Mouse (Mus musculus) intestine, embryonic 15.5 days (tissue): ENCODE results near the gene Trappc6a. TPM values are rescaled to one million over a fixed set of nuclear protein-coding genes. Genes with fewer than 3 reads are reported as not detected.
"Not testable (repeated sequence)": the region's sequence is repeated elsewhere in the genome, so short reads cannot be mapped to it uniquely, and the experiment has no call there.

Experiments used
- ATAC-seq: fragments of 200-750 bp; cut with Nextera tagmentation; 2 replicates; pipeline ENCODE4 v1.8.0; 2017; ENCODE audit warnings: moderate TSS enrichment, moderate library complexity
- H3K27ac ChIP-seq: fragments of 300-500 bp; sonication (generic); 2 replicates; pipeline ENCODE4 v1.5.1; 2015; ENCODE audit warnings: mild to moderate bottlenecking, inconsistent platforms
- H3K27me3 ChIP-seq: fragments of 300-500 bp; sonication (generic); replicated peaks from 2 replicates; pipeline ENCODE4 v1.6.1; 2015; ENCODE audit warnings: inconsistent platforms
- H3K36me3 ChIP-seq: fragments of 300-500 bp; sonication (generic); 2 replicates; pipeline ENCODE4 v1.6.1; 2015; ENCODE audit warnings: inconsistent platforms
- H3K4me1 ChIP-seq: fragments of 300-500 bp; sonication (generic); replicated peaks from 2 replicates; pipeline ENCODE4 v1.6.1; 2015; ENCODE audit warnings: inconsistent platforms
- H3K4me2 ChIP-seq: fragments of 300-500 bp; sonication (generic); replicated peaks from 2 replicates; pipeline ENCODE4 v1.6.1; 2015; ENCODE audit warnings: mild to moderate bottlenecking, inconsistent platforms
- H3K4me3 ChIP-seq: fragments of 300-500 bp; sonication (generic); replicated peaks from 2 replicates; pipeline ENCODE4 v1.5.1; 2015; ENCODE audit warnings: inconsistent platforms
- H3K9ac ChIP-seq: fragments of 300-500 bp; sonication (generic); 2 replicates; pipeline ENCODE4 v1.6.1; 2015; ENCODE audit warnings: inconsistent platforms
- H3K9me3 ChIP-seq: fragments of 300-500 bp; sonication (generic); 2 replicates; pipeline ENCODE4 v1.6.1; 2016; ENCODE audit warnings: inconsistent platforms
- WGBS: fragments of 180-500 bp; shearing (Covaris S2); methylation state at CpG from one replicate; pipeline ENCODE4 v1.1.7; 2015; 5-methylcytosine and 5-hydroxymethylcytosine counted together
- polyA plus RNA-seq: library from polyadenylated mRNA; unstranded; fragments of >200 nt; fragmentation: Nextera tagmentation; extraction: Ambion mirVana; gene quantifications from 2 replicates; pipeline ENCODE4 v1.2.1, GENCODE M21; 2015

Gene Trappc6a
- polyA plus RNA-seq, 1 experiment from 2014 or later, result 124 TPM

DNA sequence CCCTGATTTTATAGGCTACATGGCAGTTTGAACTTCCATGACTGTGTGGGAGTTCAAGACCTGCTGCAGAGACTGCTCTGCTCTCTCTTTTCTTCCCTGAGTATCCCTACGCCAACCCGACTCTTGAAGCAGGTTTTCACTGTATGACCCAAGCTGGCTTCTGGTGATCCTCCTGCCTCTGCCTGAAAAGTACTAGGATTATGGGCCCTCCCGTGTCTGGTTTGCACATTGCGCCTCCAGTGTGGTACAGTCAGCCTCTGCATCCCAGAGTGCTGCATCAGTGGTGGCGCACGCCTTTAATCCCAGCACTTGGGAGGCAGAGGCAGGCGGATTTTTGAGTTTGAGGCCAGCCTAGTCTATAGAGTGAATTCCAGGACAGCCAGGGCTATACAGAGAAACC is 1.6 kb downstream of the Trappc6a start:
- Histone ChIP-seq H3K4me3 (peak overlapping the region; percentile 89), H3K9ac (no peak overlapping the region), H3K9me3 (no peaks in the 10 kb centered on the region), H3K36me3 (no peaks in the 10 kb centered on the region), H3K4me1 (peaks cover 17% of the 10 kb centered on the region), H3K27me3 (no peaks in the 10 kb centered on the region), H3K4me2 (peak overlapping the region; percentile 97), H3K27ac (no peak overlapping the region)
- ATAC-seq, result no peak
- 93% methylated on average over 7 of the region's 7 CpGs for WGBS

GRCm38 (mm10) chr7:19511934-19512333 is 3.7 kb downstream of the Trappc6a start:
- H3K27me3 ChIP-seq, H3K36me3 ChIP-seq, H3K4me2 ChIP-seq, H3K27ac ChIP-seq, H3K4me3 ChIP-seq, ATAC-seq, H3K9ac ChIP-seq, H3K9me3 ChIP-seq: not testable (repeated sequence)
- WGBS, result 86% methylated on average over 7 of the region's 7 CpGs
- H3K4me1 ChIP-seq, result peaks cover 12% of the 10 kb centered on the region

DNA sequence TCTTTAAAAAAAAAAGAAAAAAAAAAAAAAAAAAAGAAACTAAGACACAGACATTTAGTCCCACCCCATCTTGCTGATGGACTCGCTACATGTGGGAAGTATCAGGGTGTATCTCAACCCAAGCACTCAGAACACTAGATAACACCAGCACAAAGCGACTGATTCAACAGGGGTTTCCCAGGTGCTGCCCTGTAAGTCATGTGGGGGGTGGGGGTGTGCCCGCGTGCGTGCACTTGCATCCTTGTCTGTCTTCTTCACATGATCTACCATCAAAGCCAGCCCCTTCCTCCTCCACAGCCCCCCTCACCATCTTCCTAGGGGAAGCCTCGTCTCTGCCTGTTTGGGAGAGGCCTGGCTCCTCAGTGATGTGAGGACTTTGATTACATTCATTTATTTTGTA is 4.2 kb downstream of the Trappc6a start:
- H3K4me1 ChIP-seq, result peaks cover 8% of the 10 kb centered on the region
- no peak for ATAC-seq

GRCm38 (mm10) chr7:19517652-19518365 is 9.6 kb downstream of the Trappc6a start, which contains the start of gene Nkpd1:
Gene Nkpd1 (plus strand): TSS chr7:19517838.
- Histone ChIP-seq H3K9ac (peak within 1 kb of the TSS; percentile 3; the same call in 1 of the 2 replicates), H3K27me3 (peaks cover 56% of the 10 kb centered on the region)
- ATAC-seq, result peak; percentile 36; the same call in 1 of the 2 replicates

More for the DNA sequence above, 4.2 kb downstream of the Trappc6a start:
- 77% methylated on average over 6 of the region's 6 CpGs for WGBS
- H3K4me3 ChIP-seq, result no peak overlapping the region
- no peaks in the 10 kb centered on the region for H3K36me3 ChIP-seq
- H3K27me3 ChIP-seq, result 0 out of 2 replicates have a peak, but pooled peaks cover 3% of the 10 kb centered on the region
- no peak overlapping the region for H3K4me2 ChIP-seq
- H3K9ac ChIP-seq, result no peak overlapping the region
- H3K27ac ChIP-seq, result no peak overlapping the region
- H3K9me3 ChIP-seq, result no peaks in the 10 kb centered on the region

DNA sequence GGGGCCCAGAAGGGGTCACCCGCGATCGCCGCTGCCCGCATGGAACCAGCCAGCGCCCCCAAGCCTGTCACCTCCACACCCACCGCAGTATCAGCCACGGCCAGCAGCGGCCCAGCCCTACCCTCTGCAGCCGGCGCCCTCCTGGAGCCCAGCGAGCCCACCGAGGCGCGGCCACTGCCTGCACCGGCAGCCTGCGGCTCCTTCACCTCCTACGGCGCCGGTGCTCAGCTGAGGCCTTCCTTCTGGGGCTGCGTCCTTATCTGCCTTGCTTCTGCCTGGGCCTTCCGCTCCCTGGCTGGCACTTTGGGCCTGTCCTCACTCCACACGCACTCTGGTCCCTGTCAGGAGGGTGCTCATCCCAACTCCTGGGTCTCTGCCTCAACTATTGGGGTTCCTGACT is 11.8 kb downstream of the Trappc6a start:
- Histone ChIP-seq H3K36me3 (no peaks in the 10 kb centered on the region), H3K9me3 (no peaks in the 10 kb centered on the region), H3K9ac (peak overlapping the region; percentile 11; the same call in 1 of the 2 replicates), H3K27me3 (peaks cover 78% of the 10 kb centered on the region), H3K4me2 (peak overlapping the region; percentile 49), H3K4me1 (peaks cover 30% of the 10 kb centered on the region), H3K4me3 (peak overlapping the region; percentile 4), H3K27ac (no peak overlapping the region)
- ATAC-seq, result no peak
- WGBS, result 7% methylated on average over 23 of the region's 23 CpGs

More at GRCm38 (mm10) chr7:19517652-19518365, 9.6 kb downstream of the Trappc6a start, which contains the start of gene Nkpd1:
- Histone ChIP-seq H3K4me1 (peaks cover 11% of the 10 kb centered on the region), H3K4me3 (peak within 1 kb of the TSS; percentile 17; the same call in 1 of the 2 replicates), H3K27ac (no peak within 1 kb of the TSS), H3K4me2 (peak within 1 kb of the TSS; percentile 51), H3K9me3 (no peaks in the 10 kb centered on the region), H3K36me3 (no peaks in the 10 kb centered on the region)
- WGBS, result 4% methylated on average over 24 of the region's 29 CpGs

GRCm38 (mm10) chr7:19523017-19523756 is 15.0 kb downstream of the Trappc6a start:
- Histone ChIP-seq H3K27ac (no peak overlapping the region), H3K4me3 (peak overlapping the region; percentile 43), H3K9ac (0 out of 2 replicates have a peak overlapping the region, but pooled peaks have one; percentile 41), H3K4me2 (peak overlapping the region; percentile 93), H3K36me3 (no peaks in the 10 kb centered on the region), H3K27me3 (peaks cover 74% of the 10 kb centered on the region), H3K9me3 (no peaks in the 10 kb centered on the region), H3K4me1 (peaks cover 24% of the 10 kb centered on the region)
- 10% methylated on average over 72 of the region's 72 CpGs for WGBS
- no peak for ATAC-seq

GRCm38 (mm10) chr7:19523757-19524419 is 15.7 kb downstream of the Trappc6a start:
- H3K4me3 ChIP-seq, result peak overlapping the region; percentile 43
- H3K4me1 ChIP-seq, result peaks cover 24% of the 10 kb centered on the region
- H3K4me2 ChIP-seq, result peak overlapping the region; percentile 93
- no peaks in the 10 kb centered on the region for H3K9me3 ChIP-seq
- no peaks in the 10 kb centered on the region for H3K36me3 ChIP-seq
- peak; percentile 61 for ATAC-seq
- H3K27me3 ChIP-seq, result peaks cover 67% of the 10 kb centered on the region
- H3K27ac ChIP-seq, result no peak overlapping the region
- 1% methylated on average over 64 of the region's 64 CpGs for WGBS
- H3K9ac ChIP-seq, result peak overlapping the region; percentile 41

GRCm38 (mm10) chr7:19524420-19525104 is 16.4 kb downstream of the Trappc6a start:
- no peak overlapping the region for H3K27ac ChIP-seq
- H3K4me2 ChIP-seq, result peak overlapping the region; percentile 93
- peak overlapping the region; percentile 43 for H3K4me3 ChIP-seq
- H3K4me1 ChIP-seq, result peaks cover 24% of the 10 kb centered on the region
- peaks cover 60% of the 10 kb centered on the region for H3K27me3 ChIP-seq
- WGBS, result 16% methylated on average over 24 of the region's 24 CpGs
- ATAC-seq, result no peak
- peaks cover under 1% of the 10 kb centered on the region; the same call in 1 of the 2 replicates for H3K36me3 ChIP-seq
- no peaks in the 10 kb centered on the region for H3K9me3 ChIP-seq
- H3K9ac ChIP-seq, result peak overlapping the region; percentile 41

DNA sequence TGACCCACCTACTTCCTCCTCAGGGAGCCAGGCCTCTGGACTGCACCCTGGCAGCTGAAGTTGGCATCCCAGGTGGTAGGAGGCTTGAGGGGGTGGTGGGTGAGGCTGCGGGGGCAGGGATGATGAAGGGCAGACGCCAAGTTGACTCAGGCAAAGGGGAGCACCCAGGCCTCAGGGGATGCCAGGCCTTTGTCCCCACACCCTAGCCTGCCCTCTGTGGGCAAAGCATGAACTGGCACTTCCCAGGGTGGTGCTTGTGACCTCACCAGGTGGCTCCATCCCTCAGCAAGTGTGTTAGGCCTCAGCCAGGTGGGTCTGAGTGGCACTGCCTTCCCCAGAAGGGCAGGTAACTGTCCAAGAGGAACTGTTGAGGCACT is 16.9 kb downstream of the Trappc6a start:
- Histone ChIP-seq H3K9me3 (no peaks in the 10 kb centered on the region), H3K36me3 (peaks cover 2% of the 10 kb centered on the region; the same call in 1 of the 2 replicates), H3K4me1 (peaks cover 21% of the 10 kb centered on the region), H3K27me3 (peaks cover 55% of the 10 kb centered on the region), H3K9ac (no peak overlapping the region; the same call in 1 of the 2 replicates), H3K4me3 (no peak overlapping the region), H3K27ac (no peak overlapping the region), H3K4me2 (no peak overlapping the region)
- ATAC-seq, result no peak
- WGBS, result 71% methylated on average over 2 of the region's 2 CpGs

DNA sequence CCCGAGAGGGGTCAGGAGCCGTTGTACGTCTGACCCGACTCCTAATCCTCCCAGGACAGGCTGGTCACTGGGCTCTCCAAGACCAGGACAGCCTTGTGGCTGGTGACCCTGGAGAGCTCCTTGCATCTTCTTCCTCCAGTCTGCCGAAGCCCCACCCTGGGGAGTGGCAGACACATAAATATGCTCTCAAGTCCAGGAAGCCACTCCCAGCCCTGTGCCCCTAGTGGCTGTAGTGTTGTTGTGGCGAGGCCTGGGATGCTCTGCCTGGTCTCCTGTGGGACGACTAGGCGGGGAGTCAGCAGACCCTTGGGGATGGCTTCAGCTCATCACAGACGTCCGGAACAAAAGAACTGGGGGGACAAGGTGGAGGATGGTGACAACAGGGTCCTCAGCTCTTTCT is 22.9 kb downstream of the Trappc6a start:
- 0 out of 2 replicates have a peak, but pooled peaks cover 8% of the 10 kb centered on the region for H3K4me1 ChIP-seq
- H3K27me3 ChIP-seq, result no peaks in the 10 kb centered on the region
- 58% methylated on average over 10 of the region's 10 CpGs for WGBS
- no peaks in the 10 kb centered on the region for H3K9me3 ChIP-seq
- no peak overlapping the region for H3K4me2 ChIP-seq
- peaks cover 41% of the 10 kb centered on the region for H3K36me3 ChIP-seq
- no peak overlapping the region for H3K9ac ChIP-seq
- ATAC-seq, result peak; percentile 71
- no peak overlapping the region for H3K27ac ChIP-seq
- no peak overlapping the region for H3K4me3 ChIP-seq

DNA sequence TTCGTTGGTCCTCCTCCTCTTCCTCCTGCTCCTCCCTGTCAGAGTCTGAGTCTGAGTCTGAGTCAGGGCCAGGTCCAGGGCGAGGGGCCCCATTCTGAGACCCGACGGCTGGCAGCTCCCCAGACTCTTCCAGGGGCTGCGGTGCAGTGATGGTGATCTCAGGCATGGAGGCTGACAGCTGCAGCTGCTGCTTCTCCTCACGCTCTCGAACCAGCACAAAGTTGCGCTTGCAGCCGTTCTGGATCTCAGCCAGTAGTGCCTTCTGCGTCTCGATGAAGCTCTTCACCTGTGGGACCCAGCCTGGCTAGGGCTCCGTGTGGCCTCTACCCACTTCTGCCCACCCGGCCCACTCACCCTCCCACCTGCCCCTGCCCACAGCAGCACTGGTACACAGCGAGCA is 24.0 kb downstream of the Trappc6a start:
- 86% methylated on average over 14 of the region's 14 CpGs for WGBS
- no peak overlapping the region for H3K4me3 ChIP-seq
- H3K9me3 ChIP-seq, result no peaks in the 10 kb centered on the region
- H3K4me2 ChIP-seq, result no peak overlapping the region
- H3K27me3 ChIP-seq, result no peaks in the 10 kb centered on the region
- peaks cover 41% of the 10 kb centered on the region for H3K36me3 ChIP-seq
- 0 out of 2 replicates have a peak, but pooled peaks cover 8% of the 10 kb centered on the region for H3K4me1 ChIP-seq
- ATAC-seq, result no peak
- H3K9ac ChIP-seq, result no peak overlapping the region
- no peak overlapping the region for H3K27ac ChIP-seq
